Mouse (Mus musculus) fibroblast of lung, adult 2 months (primary cell): ENCODE data around the gene Emilin3.
"Not testable (repeated sequence)": the region's sequence is repeated elsewhere in the genome, so short reads cannot be mapped to it uniquely, and the experiment has no call there.

Experiments used
- DNase-seq: peaks from one replicate; pipeline ENCODE4 v3.0.0-alpha.2; 2011; ENCODE audit warnings: low read depth

The Emilin3 gene

DNA sequence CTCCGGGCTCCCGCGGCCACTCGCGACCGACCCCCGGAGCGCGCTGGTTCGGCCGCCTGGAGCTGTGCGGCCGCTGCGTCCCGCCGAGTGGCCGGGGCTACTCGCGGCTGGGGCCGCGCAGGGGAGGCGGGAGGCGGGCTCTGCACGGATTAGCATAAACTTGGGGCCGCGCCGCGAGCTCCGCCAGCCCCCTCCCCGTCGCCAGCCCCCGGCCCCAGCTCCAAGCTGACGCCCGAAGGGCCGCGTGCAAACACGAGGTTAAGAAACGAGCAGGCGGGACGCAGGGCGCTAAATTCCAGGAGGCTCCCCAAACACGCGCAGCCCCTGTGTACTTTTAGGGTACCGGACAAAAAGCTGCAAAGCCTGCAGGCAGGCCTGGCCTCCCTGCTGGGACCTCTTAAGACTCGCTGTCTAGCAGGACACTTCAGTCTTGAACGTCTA is at the start of gene Emilin3:
Gene Emilin3, minus strand, starts transcription at position 98 of the 441 bp plus-strand sequence.
- DNase-seq: no peak

DNA sequence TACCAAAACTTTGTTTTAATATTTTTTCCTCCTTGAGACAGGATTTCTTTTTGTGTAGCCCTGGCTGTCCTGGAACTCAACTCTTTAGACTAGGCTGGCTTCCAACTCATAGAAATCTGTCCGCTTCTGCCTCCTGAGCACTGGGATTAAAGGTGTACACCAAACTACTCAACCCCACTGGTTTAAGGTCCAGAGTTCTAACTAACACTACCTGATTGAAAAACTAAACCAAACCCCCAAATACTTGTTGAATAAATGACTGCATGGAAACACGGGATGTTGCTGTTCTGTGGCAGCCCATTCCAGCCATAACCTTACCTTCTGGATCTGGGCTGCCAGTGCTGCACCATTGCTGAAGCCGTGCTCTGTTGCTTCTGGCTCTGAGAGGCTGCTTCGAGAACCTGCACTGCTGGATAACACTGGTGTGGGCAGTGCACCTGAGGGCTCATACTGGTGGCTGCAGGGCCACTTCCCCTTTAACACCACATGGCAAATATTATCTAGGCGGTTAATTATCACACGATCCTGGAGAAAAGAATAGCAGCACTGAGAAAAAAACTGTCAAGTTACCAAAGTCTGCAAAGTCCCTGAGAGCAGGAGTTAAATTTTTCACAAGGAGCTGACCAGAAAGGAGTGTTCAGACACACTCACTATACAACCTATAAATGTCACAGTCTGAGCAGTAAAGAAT is 49.0 kb upstream of the Emilin3 start:
- no peak for DNase-seq

DNA sequence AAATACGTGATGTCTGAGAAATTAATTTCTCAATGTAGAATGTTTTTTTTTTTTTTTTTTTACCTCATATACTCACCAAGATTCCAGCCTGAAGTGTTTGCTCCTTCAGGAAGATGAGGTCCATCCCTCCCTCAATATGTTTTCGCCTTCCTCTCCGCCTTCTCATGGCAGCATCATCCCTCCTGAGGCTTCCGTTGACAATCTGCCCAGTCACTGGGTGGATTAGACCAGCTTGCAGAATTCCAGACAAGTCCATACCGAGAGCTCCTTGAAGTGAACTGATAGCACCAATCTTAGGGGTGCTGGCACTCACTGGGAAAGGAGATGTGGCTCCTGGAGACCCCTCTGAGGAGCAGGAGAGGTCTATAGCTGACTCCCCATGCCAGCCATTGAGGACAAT is 47.8 kb upstream of the Emilin3 start:
- DNase-seq: no peak

DNA sequence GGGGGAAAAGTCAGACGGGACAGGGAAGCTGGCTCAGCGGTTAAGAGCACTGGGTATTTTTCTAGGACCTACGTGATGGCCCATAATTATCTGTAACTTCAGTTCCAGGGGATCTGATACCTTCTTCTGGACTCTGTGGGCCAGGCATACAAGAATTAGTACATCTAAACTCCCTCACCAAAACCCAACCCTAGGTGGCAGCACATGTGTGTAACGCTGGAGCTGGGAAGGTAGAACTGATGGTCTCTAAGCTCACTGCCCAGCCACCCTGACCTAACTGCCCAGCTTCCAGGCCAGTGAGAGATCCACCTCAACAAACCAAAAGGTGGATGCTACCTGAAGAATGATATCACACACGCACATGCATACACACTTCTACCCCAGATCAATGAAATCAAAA is 46.6 kb upstream of the Emilin3 start:
- DNase-seq: no peak

DNA sequence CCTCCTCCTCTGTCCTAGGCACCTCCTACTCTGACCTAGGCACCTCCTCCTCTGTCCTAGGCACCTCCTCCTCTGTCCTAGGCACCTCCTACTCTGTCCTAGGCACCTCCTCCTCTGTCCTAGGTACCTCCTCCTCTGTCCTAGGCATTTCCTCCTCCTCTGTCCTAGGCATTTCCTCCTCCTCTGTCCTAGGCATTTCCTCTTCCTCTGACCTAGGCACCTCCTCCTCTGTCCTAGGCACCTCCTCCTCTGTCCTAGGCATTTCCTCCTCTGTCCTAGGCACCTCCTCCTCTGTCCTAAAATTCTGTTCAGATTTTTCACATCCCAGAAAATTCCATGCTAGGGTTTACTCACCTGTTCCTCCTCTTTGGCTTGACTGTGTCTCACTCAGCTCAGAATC is 45.7 kb upstream of the Emilin3 start:
- not testable (repeated sequence) for DNase-seq

DNA sequence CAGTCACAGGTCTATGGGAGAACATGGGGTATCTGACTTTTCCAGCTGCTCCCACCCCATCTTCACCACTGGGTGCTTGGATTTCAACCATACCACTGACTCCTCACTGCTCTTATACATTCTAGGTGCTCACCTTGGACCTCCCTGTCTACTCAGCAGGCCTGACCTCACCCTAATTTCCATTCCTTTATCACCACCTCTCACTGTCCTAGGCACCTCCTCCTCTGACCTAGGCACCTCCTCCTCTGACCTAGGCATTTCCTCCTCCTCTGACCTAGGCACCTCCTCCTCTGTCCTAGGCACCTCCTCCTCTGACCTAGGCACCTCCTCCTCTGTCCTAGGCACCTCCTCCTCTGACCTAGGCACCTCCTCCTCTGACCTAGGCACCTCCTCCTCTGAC is 45.2 kb upstream of the Emilin3 start:
- not testable (repeated sequence) for DNase-seq

DNA sequence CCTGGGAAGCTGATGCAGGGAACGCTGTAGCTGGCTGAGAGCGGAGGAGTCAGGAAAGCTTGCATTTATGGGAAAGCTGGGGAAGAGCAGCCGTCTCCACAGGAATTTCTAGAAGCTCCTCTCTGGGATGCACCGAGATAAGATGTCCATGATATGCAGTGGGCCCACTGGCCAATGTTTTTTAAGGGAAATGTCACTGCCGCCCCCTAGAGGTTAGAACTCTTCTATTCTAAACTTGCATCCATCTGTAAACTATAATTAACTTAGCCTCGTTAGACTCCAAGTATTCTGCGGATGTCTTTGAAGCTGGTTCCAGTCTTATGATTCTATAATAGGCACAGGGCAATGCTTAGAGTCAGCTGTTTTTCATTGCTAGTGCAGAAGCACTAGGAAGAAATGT is 43.2 kb upstream of the Emilin3 start:
- DNase-seq: no peak

DNA sequence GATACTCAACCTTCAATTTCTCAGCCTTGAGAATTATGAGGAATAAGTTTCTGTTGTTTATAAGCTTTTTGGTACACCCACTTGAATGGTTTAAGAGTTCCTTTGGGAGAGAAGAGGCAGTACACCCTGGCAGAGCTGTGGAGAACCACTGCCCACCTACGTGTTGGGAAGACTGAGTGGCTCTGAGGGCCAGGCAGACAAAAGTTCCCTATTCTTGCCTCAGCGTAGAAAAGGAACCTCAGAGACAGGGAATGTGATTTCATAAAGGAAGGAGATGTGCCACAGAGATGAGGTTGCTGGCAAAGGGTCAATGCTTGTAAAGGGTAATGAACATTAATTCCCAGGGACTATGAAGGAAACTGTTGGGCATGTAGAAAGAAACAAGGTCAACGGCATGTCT is 42.4 kb upstream of the Emilin3 start:
- DNase-seq: no peak

DNA sequence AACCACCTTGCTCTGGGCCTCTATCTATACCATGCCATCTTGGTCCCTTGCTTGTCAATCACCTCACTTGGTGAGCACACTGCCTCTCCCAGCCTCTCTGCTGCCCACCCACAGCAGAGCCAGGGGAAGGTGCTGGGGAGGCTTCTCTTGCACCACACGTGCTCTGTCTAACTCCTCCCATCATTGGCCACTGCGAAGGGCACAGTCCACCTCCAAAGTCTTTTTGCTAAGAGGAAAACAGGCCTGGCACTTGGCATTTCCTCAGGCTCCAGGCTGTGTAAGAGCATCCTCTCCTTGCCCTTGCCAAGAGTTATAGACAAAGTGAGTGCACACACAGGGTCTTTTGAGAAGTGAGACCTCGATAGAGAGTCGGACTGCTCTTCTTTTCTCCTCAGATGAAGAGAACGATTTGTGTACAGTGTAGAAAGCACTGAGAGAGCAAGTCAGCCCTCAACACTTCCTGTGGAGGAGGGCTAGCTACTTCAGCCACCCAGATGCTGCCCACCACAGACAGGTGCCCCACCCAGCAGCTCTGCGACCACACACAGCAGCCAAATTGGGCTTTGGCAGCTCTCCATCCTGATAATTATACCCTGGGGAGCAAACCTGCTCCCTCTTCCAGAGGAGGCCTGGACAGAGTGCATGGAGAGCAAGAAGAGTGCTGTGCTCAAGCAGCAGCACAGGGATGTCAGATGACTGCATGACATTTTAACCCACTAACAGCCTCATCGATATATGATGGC is 41.2 kb upstream of the Emilin3 start:
- DNase-seq: no peak

DNA sequence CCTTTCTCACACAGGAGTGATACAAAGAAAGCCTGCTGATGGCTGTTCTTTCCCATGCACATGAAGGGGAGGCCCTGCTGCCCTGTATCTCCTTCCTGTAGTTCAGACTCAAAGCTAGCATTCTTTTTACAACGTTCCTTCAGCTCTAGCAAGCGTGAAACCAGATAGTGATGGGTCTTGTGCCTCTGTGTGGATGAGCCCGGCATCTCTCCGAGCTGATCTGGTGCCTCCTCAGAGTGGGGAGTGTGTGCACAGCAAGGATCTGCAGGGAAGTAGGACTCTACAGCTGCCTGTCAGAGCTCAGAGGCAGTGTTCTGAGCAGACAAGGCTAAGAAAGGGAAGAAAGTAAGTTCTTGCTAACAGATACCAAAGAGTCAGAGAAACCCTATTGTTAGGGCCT is 39.5 kb upstream of the Emilin3 start:
- DNase-seq: no peak

DNA sequence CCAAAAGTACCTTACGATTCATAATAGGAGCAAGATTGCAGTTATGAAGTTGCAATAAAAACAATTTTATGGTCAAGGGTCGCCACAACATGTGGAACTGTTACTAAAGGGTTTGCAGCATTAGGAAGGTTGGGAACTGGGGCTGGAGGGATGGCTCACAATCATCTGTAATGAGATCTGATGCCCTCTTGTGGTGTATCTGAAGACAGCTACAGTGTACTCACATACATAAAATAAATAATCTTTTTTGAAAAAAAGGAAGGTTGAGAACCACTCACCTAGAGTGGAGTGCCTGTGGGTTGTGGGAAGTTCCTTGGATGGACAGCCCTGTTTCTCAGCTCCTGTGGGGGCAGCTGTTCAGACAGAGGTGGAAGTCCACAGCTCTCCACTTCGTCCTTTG is 30.3 kb upstream of the Emilin3 start:
- no peak for DNase-seq

DNA sequence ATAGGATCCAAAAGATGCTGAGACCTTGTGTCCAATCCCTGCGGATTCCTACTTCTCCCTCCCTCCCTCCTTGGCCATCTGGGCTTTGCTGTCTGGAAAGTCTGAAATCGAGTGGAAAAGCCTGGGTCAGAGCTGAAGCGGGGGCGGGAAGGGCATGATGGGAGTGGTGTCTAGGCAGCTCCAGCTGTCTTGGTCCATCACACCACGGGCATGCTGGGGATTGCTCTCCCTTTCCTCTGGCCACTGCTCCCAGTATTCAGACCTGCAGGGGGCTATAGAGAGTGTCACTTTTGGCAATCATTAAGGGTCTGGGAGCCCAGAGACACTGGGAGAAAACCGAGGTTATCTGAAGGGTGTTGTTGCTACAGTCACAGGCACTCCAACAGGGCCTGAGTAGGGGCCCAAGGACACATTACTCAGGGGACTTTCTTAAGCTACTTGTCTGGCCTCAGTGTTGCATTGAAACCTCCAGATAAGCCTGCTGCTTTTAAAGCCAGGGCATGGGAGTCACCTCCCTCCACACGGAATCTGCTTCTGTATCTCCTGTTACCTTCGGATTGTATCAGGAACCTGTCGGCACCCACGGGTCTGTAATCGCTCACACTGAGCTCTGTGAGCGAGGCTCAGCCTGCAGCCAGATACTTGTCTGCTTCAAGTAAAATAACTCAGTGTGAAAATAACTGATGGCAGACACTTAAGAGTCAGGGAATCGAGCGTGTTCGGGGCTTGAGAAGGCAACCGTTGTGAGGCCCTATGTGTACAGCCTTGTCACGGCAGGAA is 29.0 kb upstream of the Emilin3 start:
- DNase-seq: no peak

DNA sequence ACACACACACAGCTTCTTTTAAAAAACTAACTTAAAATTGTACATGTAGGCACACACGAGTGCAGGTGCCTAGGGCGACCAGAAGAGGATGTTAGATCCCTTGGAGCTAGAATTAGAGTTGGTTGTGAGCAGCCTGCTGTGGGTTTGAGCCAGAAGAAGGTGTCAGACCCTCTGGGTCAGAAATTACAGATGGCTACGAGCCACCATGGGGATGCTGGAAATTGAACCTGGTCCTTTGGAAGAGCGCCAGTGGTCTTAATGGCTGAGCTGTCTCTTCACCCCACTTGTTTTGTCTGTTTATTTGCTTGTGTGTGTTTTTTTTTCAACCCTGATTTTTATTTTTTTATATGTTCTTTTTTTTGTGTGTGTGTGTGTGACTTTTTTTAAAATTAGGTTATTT is 22.3 kb upstream of the Emilin3 start:
- no peak for DNase-seq

DNA sequence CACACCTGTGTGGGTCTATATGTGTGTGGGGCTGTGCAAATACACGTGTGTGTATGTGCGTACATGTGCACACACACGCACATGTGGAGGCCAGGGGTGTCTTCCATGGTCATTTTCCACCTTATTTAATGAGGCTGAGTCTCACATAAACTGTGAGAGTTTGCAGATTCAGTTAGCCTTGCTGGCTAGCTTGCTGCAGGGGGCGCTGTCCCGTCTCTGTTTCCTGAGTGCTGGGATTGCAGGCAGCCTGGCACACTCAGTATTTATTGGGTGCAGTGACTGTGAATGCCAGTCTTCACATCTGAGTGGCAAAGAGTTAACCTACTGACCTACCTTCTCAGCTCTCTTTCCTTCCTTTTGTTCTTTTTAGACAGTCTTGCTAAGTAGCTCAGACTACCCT is 21.8 kb upstream of the Emilin3 start:
- DNase-seq: no peak

DNA sequence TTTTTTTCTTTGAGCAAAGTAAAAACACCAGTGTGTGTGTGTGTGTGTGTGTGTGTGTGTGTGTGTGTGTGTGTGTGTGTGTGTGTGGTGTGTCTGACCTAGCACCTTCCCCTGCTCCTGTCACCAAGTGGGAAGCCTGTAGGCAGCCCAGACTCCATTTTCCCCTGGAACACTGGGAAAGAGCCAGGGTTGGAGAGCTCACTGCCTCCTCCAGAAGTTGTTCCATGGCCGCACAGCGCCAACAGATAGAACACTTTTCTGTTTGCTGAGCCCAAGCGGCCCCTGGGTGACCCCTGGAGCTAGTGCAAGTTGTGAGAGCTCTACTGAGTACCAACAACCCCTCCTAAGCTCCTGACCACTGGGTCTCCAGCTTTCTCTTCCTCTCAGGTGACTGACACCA is 20.9 kb upstream of the Emilin3 start:
- DNase-seq: no peak

DNA sequence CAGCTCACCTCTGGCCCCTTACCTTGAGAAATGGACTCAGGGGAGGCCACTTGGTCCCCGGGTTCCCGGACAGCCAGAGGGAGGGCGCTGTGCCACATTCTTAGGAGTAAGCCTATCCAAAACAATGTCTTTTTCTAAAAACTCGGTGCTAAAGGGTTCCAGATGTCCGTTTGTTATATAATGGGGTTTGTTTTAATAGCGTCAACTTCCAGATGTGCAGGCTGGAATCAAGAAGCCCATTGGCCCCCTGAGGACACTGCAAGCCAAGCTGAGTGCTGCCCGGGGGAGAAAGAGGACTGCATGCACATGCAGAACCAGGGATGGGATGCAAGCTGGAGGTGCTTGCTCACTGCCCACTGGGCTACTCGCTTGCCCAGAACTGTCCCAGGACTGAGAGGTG is 20.2 kb upstream of the Emilin3 start:
- no peak for DNase-seq

DNA sequence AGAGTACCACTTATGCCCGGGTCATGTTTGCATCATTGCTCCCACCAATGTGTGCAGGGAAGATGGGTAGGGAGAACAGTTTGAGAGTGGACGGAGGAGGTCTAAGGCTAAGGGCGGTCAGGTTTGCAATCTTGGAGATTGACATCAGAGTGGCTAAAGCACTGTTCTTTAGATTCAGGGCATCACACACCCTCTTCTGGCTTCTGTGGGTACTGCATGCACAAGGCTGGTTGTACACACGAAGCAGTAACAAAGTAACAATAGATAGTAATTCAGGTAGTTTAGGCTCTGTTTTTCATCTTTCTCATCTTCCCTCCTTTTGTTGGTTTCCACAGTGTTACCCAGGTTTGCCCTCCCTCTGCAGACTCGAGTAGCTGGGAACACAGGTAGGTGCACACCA is 19.2 kb upstream of the Emilin3 start:
- no peak for DNase-seq

DNA sequence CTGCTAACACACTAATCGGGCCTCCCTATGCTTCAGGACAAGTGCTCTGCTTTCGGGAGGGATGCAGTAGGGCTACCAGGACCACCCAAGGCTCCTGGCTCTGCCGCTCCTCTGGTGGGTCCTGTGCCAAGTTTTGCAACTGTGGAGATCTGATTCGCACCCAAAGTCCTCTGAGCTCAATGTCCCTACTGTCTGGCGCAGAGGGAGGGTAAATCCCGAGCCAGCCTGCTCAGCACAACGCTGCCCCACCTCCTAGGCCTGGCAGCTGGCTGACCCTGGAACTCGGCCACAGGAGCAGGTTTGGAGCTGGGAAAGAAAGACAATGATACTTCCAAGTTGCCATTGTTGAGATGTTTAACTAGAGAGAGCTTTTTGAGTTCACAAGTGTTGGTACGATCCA is 13.1 kb upstream of the Emilin3 start:
- no peak for DNase-seq

DNA sequence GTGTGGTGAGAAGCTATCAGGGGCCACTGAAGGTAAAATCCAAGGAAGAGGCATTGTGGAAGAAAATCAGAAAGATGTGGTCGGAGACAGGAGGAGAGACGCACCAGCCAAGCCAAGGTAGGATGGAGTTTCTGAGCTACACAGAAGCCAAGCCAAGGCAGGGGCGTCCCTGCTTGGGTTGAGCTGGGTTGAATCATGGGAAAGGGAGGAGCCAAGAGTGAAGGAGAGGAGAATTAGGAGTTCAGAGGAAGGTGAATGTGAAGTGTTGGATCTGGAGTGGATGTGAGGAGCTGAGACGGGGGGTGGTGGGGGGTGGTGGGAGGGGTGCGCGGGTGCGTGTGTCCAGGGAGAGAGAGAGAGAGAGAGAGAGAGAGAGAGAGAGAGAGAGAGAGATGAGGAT is 9.2 kb upstream of the Emilin3 start:
- no peak for DNase-seq

DNA sequence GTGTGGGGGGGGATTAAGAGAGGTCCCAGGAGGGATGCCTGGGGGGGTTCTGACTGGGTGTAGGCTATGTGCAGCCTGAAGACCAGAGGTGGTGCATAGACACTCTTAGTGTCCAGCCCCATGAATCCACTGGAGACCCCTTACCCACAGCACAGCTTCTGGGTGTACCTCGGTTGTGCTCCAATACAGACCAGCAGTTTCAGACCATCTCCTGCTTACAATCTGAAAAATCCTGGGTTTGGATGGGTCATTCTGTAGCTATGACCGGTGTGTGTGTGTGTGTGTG is 6.7 kb upstream of the Emilin3 start:
- DNase-seq: no peak

DNA sequence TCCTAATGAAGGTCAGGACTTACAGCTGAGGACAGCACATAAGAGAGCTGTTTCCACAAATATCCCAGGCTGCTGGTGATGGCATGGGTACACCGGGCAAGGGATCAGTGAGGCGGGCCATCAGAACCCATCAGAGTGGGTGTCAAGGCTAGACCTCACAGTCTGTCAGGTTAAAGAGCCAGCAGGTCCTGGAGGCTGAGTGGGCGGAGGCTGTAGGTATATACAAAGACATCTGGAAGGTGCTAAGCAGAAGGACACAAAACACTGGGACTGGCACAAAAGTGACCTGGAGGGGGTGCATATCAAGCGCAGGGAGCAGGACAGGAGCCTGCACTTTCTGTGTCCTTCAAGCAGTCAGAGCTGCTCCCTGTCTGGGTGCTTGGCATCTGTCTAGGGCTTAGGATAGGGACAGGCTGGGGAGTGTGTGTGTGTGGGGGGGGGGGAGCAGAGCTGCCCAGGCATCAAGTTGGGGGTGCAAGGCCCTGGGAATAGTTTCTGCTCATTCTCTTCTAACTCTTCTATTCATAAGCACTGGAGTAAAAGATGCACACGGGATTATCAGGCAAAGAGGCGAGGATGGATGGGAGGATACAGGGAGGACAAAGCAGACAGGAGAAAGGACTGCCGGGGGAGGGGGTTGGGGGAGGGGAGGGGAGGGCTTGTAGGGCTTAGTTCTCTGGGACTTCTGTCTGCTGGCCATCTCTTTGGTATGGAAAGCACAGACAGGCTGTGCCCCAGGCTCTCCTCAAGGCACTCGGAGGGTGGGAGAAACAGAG is 6.2 kb upstream of the Emilin3 start:
- DNase-seq: no peak

DNA sequence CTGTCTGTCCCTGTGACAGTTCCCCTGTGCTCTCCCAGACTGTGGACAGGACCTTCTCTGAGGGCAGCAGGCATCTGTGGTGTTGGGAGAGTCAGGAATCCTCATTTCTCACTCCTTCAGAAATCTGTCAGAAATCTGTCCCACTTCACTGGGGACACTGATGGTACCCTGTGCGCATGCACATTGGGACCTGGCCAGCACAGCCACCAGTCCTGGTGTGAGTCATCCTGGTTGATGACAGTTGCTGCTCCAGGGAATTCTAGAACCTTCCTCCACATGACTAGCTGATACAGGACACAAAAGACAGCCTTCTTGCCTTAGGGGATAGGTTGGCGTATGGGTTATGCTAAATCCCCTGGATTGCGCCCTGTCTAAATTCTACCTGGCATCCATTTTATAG is 5.2 kb upstream of the Emilin3 start:
- no peak for DNase-seq

DNA sequence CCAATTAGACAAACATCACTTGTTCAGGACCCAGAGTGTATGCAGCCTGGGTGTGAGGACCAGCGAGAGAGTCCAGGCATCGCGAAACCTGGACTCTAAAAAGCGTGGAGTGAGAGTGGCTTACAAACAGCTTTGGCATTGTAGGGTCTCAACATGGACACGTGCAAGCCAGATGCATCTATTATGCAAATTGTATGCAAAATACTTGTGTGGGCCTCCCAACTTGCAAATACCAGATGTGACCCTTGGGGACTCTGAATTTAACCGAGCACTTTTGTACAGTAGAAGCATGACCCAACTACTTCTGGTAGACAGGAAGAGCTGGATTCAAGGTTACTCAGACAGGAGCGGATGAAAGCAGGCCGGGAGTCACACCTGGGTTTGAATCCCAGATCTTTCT is 4.6 kb upstream of the Emilin3 start:
- no peak for DNase-seq
